Mouse (Mus musculus) lung, adult 18-20 months (tissue): ENCODE results near the gene Azin2.

ENCODE experiments used
- DNase-seq, 2 experiments: peaks; one replicate each; pipeline ENCODE4 v3.0.0; 2022; ENCODE audit warnings: mixed read lengths in 2 of 2

The Azin2 gene

GRCm38 (mm10) chr4:128894112-128894511 is 68.1 kb downstream of the Azin2 start:
- DNase-seq, result no peak

- DNase-seq, result no peak
Observed at GRCm38 (mm10) chr4:128892188-128892587, 70.1 kb downstream of the Azin2 start.

DNA sequence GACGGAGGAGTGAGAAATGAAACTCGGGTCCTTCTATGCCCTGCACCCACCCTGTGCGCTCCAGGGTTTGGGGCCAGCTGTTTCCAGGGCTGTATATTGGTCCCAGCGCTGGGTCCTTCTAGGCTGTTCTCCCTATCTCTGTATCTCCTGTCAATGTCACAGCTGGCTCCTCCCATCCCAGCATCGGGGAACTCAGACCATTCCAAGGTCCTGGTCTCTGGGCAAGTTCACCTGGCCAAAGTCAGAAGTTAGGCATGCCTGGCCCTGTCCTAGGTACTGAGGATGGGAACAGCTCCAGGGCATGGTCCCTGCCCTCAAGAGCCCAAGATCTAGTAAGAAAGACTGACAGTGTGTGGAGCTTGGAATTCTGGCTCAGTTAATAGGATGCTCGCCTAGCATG is 70.5 kb downstream of the Azin2 start:
- no peak for DNase-seq

GRCm38 (mm10) chr4:128891157-128891556 is 71.1 kb downstream of the Azin2 start:
- peak; percentile 91 to 95 for DNase-seq

- peak; percentile 78 to 87 for DNase-seq
Observed at GRCm38 (mm10) chr4:128889752-128890630, 72.3 kb downstream of the Azin2 start.

DNA sequence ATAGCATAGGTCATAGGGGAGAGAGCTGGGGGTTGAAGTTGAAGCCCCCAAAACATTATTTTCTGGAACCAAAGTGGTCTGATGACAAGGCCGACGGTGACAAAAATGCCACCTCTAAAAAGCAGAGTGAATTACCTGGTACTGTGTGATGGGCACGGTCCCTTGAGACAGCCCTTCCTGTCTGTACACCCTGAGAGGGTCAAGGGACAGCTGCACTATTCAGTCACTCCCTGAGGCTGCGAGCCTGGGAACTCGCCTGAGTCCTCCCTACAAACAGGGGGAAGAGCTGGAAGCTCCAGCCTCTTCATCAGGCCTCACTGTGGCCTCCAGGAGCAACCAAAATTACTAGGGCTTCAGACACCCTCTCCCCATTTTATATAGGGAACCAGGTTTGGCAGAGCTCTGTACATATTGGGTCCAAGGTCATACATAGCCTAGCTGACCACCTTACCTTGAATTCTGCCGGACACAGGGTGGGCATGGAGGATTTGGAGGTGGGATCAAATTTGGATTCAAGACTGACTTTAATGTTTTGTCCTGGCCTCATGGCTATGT is 73.7 kb downstream of the Azin2 start:
- DNase-seq, result no peak

- DNase-seq, result no peak
Observed at GRCm38 (mm10) chr4:128887641-128888091, 74.6 kb downstream of the Azin2 start.

DNA sequence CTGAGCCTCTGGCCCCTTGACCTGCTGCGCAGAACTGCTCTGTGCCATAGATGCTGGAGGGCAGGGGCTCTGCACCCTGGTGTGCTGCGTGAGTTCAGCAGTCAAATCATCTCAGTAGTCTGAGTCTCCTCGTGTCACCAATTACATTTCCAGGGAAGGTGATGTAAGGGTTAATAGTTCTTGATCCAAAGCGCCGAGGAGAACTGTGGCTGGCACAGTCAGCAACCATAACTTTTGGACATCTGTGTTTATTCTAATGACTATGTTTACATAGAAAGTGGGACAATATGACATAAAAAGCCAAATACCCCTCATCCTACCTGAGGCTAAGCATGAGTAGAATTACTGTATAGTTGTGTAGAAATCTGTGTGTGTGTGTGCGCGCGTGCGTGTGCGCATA is 75.2 kb downstream of the Azin2 start:
- no peak for DNase-seq

- no peak for DNase-seq
Observed at GRCm38 (mm10) chr4:128886571-128886970, 75.7 kb downstream of the Azin2 start.

GRCm38 (mm10) chr4:128885540-128885939 is 76.7 kb downstream of the Azin2 start:
- DNase-seq, result no peak

- DNase-seq, result no peak
Observed at GRCm38 (mm10) chr4:128884711-128885095, 77.5 kb downstream of the Azin2 start.

- DNase-seq, result peak; percentile 54 to 57
Observed at GRCm38 (mm10) chr4:128883801-128884710, 78.2 kb downstream of the Azin2 start.

GRCm38 (mm10) chr4:128883379-128883781 is 78.9 kb downstream of the Azin2 start, which contains the start of gene Trim62:
Gene Trim62 (plus strand): TSS chr4:128883580.
- DNase-seq, result peak; percentile 78 to 84
